In the genomic region with DNA sequence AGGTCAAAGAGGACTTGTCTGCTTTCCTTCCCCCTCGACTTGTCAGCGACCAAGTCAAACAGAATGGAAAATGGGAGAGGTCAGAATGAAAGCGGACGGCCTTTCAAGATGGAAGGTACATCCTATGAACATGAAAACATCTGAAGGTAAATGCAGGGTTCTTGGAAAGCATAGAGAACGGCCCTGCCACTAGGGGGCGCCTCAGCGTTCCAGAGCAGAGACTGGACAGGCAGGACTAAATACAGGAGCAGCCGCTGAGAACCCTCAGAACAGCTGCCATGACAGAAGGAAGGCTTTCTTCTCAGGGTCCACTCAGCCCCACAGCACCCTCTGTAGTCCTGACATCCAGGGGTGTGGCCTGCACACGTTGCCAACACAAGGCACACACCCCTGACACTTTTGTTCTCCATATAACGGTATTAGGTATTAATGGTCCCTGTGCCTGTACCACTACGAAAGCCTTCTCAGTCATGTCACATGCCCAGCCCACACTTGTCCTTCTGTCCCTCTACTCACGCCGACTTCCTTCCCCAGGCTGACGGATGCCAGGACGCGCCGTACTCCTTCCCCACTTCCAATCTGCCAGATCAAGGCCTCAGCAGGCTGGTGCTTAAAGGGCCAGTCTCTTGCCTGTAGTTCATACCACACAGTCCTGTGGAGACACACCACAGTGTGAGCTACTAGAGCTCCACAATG, we compare ENCODE assay signal across 9 mouse cellular contexts. TPM values are rescaled to one million over a fixed set of nuclear protein-coding genes. Genes with fewer than 3 reads are reported as not detected.
DNase-seq lines count a peak whose midpoint lies in the region; ATAC-seq lines count a peak whose summit lies in the region.
"Had no signal": no experiment of that assay in that cellular context is flagged by ENCODE, and none has a peak within 500 bp of the region (broad histone marks: within the 10 kb centered on the region; RNA-seq: fewer than 3 reads in every experiment).

No protein-coding gene starts in this region.

- H3K4me3 ChIP-seq in kidney, embryonic 16.5 days (ENCODE audit: low read length) = no peak overlapping the region
- no peak overlapping the region for H3K4me3 ChIP-seq in forebrain, embryonic 11.5 days (ENCODE audit: low read depth, low read length)
- H3K4me3 ChIP-seq: neural tube, embryonic 12.5 days had no signal

- no peak for ATAC-seq in kidney, embryonic 16.5 days (ENCODE audit: low FRiP score, low TSS enrichment)
- ATAC-seq in forebrain, embryonic 11.5 days (replicated peaks; ENCODE audit: low FRiP score) = no peak

- peaks cover 12% of the 10 kb centered on the region; the same call in 1 of the 2 replicates for H3K36me3 ChIP-seq in kidney, embryonic 16.5 days (ENCODE audit: insufficient read depth, low read length)
- H3K36me3 ChIP-seq in forebrain, embryonic 11.5 days (ENCODE audit: control insufficient read depth, insufficient read depth, low read length) = no peaks in the 10 kb centered on the region; the same call in 1 of the 2 replicates

- no peak overlapping the region for H3K9ac ChIP-seq in kidney, embryonic 16.5 days (replicated peaks; ENCODE audit: low read length)
- H3K9ac ChIP-seq in forebrain, embryonic 11.5 days (ENCODE audit: low read length) = no peak overlapping the region
- H3K9ac ChIP-seq: neural tube, embryonic 12.5 days had no signal

- no peak overlapping the region for H3K27ac ChIP-seq in kidney, embryonic 16.5 days (ENCODE audit: low read length)
- H3K27ac ChIP-seq in forebrain, embryonic 11.5 days (ENCODE audit: low read depth, low read length) = no peak overlapping the region
- H3K27ac ChIP-seq: neural tube, embryonic 12.5 days had no signal

- H3K4me1 ChIP-seq in kidney, embryonic 16.5 days (ENCODE audit: insufficient read depth, low read length) = peaks cover 22% of the 10 kb centered on the region
- H3K4me1 ChIP-seq in forebrain, embryonic 11.5 days (replicated peaks; ENCODE audit: control insufficient read depth, insufficient read depth, low read length) = 0 out of 2 replicates have a peak, but pooled peaks cover 2% of the 10 kb centered on the region
- H3K4me1 ChIP-seq: neural tube, embryonic 12.5 days had no signal

- peak; percentile 39 for DNase-seq in kidney, adult 9 months
- peak; percentile 49 to 50 for DNase-seq in CD8-positive naive resting alpha-beta T cell, adult 2 months (ENCODE audit: low read depth in 2 of 2, low spot score in 2 of 2)
- peak; percentile 84 for DNase-seq in ZHBTc4 (ENCODE audit: low read depth, low spot score)
- DNase-seq in heart, postnatal 14 days = peak; percentile 59 to 66
- DNase-seq in lung, postnatal 25 days (ENCODE audit: low spot score) = peak; percentile 33
- no peak for DNase-seq in forebrain, embryonic 11.5 days (ENCODE audit: low spot score)
- DNase-seq in embryo, embryonic 10.5 days (ENCODE audit: low spot score) = no peak

- no peaks in the 10 kb centered on the region for H3K27me3 ChIP-seq in kidney, embryonic 16.5 days (ENCODE audit: insufficient read depth, low read length)
- no peaks in the 10 kb centered on the region for H3K27me3 ChIP-seq in forebrain, embryonic 11.5 days (ENCODE audit: control insufficient read depth, insufficient read depth, low read length)
- H3K27me3 ChIP-seq: neural tube, embryonic 12.5 days had no signal

- WGBS in kidney, embryonic 16.5 days = 83% methylated on average over 17 of the region's 17 CpGs
- 86% methylated on average over 17 of the region's 17 CpGs for WGBS in forebrain, embryonic 11.5 days

- intact Hi-C loops in heart, postnatal 14 days (cut with DNase I) = loop anchor here (10.0 kb wide), 1 partner anchor 375 kb away; no protein-coding TSS in a partner anchor

- no peak overlapping the region for H3K4me2 ChIP-seq in kidney, embryonic 16.5 days (replicated peaks; ENCODE audit: low read depth, low read length)
- H3K4me2 ChIP-seq in forebrain, embryonic 11.5 days (ENCODE audit: low read depth, low read length, severe bottlenecking) = no peak overlapping the region
- H3K4me2 ChIP-seq: neural tube, embryonic 12.5 days had no signal

- H3K9me3 ChIP-seq in kidney, embryonic 16.5 days (ENCODE audit: low read length) = no peaks in the 10 kb centered on the region
- no peaks in the 10 kb centered on the region for H3K9me3 ChIP-seq in forebrain, embryonic 11.5 days (ENCODE audit: control insufficient read depth, low read length)
- H3K9me3 ChIP-seq: neural tube, embryonic 12.5 days had no signal

RNA-seq across cellular contexts. Expression of a gene that starts 35.2 kb away (rescaled TPM):
- polyA plus RNA-seq in kidney, embryonic 16.5 days (2015; fragmentation: Nextera tagmentation; extraction: Ambion mirVana) = 52.5 and 59.5 TPM in 2 replicates
- 10 to 100 TPM; 35.5 to 36.1 TPM for total RNA-seq in heart, postnatal 14 days (2021)
- polyA plus RNA-seq in forebrain, embryonic 11.5 days (2014; fragmentation: Nextera tagmentation; extraction: Ambion mirVana) = 3.7 and 4.0 TPM in 2 replicates

Comparison
In these comparisons a context has a peak if more than half of its experiments do, and no peak if none do; other contexts are left out.
1. DNase-seq: peak in kidney, adult 9 months (single experiment), CD8-positive naive resting alpha-beta T cell, adult 2 months (2 of 2), ZHBTc4 (single experiment), heart, postnatal 14 days (2 of 2) and lung, postnatal 25 days (single experiment); none in forebrain, embryonic 11.5 days (single experiment) and embryo, embryonic 10.5 days (single experiment).
2. RNA of a gene that starts 35.2 kb away (polyA plus RNA-seq): 52.5 to 59.5 TPM in kidney, embryonic 16.5 days; 3.7 to 4.0 TPM in forebrain, embryonic 11.5 days; every median in the first group is over 10 times any median in the second.